Mouse (Mus musculus): ENCODE results near the gene Tef. TPM values are rescaled to one million over a fixed set of nuclear protein-coding genes. Genes with fewer than 3 reads are reported as not detected.

The Tef gene
- total RNA-seq, 2 experiments from 2014 or later: 51.7 to 74.0 TPM

DNA sequence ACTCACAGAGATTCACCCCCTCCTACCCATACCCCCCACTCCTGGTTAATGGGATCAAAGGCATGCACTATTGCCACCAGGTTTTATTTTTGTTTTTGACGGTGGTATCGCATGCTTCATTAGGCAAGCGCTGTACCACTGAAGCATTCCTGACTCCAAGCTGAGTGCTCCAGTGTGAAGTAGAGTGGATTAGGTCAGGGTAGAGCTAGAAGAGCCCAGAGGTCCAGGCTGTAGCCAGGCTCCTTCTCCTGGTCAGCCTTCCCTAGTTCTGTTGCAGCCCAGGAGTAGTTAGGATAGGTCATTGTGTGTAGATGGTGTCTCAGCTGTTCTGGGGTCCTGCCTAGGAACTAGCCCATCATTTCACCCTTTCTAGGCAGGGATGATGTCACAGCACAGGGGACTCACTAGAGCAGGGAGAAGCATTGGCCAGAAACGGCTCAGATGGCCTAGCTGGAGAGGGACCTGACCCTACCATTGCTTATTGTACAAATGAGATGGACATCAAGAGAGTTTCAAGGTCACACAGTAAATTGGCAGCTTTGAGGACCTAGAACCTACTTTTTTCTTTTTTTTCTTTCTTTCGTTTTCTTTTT lies 42.9 kb downstream of the Tef start:
- intact Hi-C loops (cut with DNase I): no loop called here
- no peak for DNase-seq

GRCm38 (mm10) chr15:81845724-81846123 lies 43.5 kb downstream of the Tef start:
- DNase-seq: peak; percentile 74 to 78
- intact Hi-C loops (cut with DNase I): no loop called here

GRCm38 (mm10) chr15:81846755-81847154 lies 44.5 kb downstream of the Tef start:
- intact Hi-C loops (cut with DNase I): no loop called here
- no peak for DNase-seq

- intact Hi-C loops (cut with DNase I): no loop called here
- DNase-seq: no peak
These were observed 44.9 kb downstream of the Tef start for GRCm38 (mm10) chr15:81847161-81847560.

GRCm38 (mm10) chr15:81847861-81848260 lies 45.6 kb downstream of the Tef start:
- DNase-seq: no peak
- intact Hi-C loops (cut with DNase I): no loop called here

DNA sequence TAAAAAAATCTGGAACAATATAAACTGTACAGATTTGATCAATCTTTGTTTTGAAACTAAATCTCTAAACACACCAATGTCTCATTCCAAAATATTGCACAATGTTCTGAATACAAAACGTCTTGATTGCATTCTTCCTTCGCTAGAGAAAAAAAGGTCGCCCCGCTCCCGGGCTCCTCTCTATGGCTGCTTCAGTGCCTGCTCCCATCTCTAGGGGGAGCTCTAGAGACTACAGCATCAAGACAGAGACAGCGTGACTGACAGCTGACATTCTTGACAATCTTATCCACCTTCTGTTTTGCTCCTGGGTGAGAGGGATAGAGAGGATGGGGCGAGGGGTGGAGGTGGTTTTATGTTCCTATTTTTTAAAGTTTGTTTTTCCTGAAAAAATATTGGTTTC lies 46.1 kb downstream of the Tef start:
- DNase-seq: peak; percentile 64 to 75

DNA sequence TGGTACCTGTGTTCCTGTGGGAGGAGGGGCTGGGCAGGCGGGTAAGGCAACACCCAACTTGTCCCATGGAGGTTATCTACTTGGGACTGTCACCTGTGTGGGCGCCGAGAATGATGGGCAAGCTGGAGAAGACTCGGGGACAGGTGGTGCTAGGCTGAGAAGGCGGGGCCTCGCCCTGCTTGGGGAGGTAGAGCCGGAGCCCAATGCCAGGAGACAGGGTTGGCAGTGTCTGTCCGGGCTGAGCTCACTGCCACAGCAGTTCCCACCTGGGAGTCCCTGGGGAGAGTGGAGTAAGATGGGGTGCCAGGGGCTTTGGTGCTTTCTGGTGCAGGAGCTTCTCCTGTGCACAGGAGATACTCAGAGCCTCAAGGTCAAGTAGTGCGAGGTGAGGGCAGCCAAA lies 46.9 kb downstream of the Tef start:
- DNase-seq: no peak

More for the DNA sequence above, 46.1 kb downstream of the Tef start:
- intact Hi-C loops (cut with DNase I): no loop called here

DNA sequence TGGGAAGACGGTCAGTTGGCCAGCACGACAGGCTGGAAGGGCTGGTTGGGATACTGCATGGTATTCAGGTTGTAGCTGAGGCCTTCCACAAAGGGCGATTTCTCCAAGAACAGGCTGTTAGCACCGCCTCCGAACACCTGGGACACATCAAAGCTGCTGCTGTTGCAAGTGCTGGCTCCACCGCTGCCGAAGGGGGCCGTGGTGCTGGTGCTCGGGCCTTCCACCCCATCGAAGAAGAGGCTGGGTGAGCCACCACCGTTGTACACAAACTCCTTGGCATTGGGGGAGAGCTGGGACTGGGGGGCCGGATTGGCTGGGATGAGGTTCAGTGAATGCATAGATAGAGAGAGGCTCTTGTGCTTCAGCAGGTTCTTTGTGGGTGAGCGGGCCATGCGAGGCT lies 48.5 kb downstream of the Tef start:
- intact Hi-C loops (cut with DNase I): no loop called here

More for the DNA sequence above, 46.9 kb downstream of the Tef start:
- intact Hi-C loops (cut with DNase I): no loop called here

GRCm38 (mm10) chr15:81851375-81851774 lies 49.2 kb downstream of the Tef start:
- intact Hi-C loops (cut with DNase I): no loop called here
- no peak for DNase-seq

More for the DNA sequence above, 48.5 kb downstream of the Tef start:
- no peak for DNase-seq

DNA sequence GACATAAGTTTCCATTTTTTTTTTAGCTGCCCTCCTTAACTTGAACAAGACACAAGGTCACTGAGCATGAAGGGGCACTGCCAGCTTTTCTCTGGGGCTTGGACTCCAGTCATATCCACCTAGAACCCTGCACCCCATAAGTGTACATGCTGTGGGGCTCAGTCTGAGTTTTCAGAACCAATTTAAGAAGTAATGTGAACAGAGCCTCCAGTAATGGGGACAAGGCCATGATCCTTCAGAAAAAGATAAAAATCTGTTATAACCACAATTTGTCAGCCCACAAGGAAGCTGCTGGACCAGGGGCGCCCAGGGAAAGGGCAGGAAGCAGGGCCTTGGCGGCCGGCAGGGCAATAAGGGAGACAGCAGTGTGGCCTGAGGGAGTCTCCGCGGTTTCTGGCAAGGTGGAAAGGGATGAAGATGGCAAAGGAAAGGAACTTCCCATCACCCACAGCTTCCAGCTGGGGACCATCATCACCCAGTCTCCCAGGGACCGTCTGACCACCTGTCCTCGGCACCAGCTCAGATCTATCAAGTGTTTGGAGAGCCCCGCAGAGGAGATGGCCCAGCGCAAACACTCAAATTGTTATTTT lies 50.3 kb downstream of the Tef start:
- intact Hi-C loops (cut with DNase I): no loop called here

DNA sequence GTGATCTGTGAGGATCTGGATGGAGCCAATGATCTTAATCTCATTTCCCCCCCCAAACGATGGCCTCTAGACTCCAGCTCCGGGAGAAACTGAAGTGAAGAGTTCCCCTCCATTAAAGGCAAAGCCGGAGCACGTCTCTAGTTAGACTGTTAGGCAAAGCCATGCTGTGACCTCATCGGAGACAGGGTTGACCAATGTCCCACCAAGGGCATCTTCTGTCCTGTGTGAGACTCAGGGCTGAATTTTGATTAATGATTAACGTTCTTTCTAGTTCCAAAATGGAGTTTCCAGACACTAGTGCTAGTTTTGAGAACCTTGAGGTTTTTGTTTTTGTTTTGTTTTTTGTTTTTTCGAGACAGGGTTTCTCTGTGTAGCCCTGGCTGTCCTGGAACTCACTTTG lies 50.9 kb downstream of the Tef start:
- DNase-seq: no peak
- intact Hi-C loops (cut with DNase I): no loop called here

More for the DNA sequence above, 50.3 kb downstream of the Tef start:
- no peak for DNase-seq

DNA sequence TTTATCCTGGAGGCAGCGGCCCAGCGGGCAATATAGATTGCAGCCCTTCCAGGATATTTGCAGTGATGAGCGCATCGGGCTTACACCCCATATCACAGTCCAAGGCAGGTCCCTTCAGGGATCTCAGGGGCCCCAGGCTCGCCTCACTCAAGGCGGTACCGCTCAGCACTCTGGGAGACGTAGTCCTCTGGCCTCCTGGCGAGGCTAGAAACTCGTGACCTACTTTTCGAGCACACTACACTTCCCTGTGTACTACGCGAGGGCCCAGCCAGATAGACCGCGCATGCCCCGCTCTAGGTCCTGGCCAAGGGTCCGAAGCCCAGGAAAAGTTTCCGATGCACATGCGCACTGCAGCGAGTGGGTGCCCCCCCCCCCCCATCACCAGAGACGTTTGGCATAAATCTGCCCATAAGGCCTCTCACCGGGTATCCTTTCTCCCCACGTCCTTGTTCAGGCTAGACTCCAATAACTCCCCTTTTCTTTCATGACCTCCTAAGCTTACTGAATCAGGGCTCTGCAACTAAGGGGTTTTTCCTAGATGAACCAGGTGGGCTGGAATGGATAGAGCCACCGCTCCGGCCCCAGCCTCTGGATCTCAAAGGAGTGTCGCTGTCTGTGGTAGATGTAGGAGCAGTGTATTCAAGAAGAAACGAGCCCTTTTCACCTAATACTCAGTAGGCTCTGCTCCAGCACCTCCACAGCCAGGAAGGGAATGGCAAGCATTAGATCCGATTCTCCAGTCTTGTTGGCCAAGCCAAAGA lies 54.0 kb downstream of the Tef start:
- peak; percentile 90 to 92 for DNase-seq
- intact Hi-C loops (cut with DNase I): no loop called here

GRCm38 (mm10) chr15:81856938-81857723 lies 54.9 kb downstream of the Tef start:
- intact Hi-C loops (cut with DNase I): loop anchor here (1.0 kb wide), 1 partner anchor 18 kb away; no protein-coding TSS in a partner anchor
- DNase-seq: peak; percentile 46 to 56

DNA sequence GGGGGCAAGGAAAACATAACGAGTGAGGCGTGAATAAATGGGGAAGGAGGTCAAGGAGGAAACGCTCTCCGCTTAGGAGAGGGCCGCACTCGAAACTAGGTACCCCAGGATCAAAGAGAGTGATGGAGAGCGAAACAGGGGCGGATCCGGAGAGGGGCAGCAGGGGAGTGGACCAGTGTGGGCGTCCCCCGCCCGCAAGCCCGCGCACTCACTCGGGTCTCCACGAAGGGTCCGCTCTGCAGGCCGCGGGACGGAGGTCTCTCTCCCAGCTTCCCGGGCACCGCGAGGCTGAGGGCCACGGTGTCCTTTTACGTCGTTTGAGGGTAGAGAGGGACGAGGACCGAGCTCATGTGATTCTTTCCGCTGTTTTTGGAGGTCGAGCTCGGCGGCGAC lies 55.5 kb downstream of the Tef start:
- intact Hi-C loops (cut with DNase I): loop anchor here (1.0 kb wide), 1 partner anchor 18 kb away; no protein-coding TSS in a partner anchor
- no peak for DNase-seq

DNA sequence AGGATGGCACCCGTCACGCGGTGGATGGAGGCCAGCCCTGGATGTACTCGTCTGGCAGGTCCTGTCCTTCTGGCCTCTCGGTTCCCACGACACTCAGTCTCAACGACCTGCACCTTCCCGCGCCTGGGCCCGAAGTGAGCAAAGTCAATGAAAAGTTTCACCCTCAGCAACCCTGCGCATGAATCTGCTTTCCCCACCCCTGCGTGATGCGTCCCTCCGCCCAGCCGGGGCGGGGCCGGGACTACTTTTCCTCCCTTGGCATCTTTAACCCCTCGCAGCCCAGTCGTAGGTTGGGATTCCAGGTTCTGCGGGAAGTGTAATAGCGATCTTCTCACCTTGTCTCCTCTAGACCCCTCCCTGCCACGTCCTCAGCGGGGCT lies 55.9 kb downstream of the Tef start:
- intact Hi-C loops (cut with DNase I): no loop called here
- peak; percentile 96 to 97 for DNase-seq

- intact Hi-C loops (cut with DNase I): no loop called here
- DNase-seq: peak; percentile 78 to 79
These were observed 56.5 kb downstream of the Tef start, which contains the start of gene Tob2 for GRCm38 (mm10) chr15:81858517-81859329. TSS of gene Tob2 (minus strand) at chr15:81858796.

DNA sequence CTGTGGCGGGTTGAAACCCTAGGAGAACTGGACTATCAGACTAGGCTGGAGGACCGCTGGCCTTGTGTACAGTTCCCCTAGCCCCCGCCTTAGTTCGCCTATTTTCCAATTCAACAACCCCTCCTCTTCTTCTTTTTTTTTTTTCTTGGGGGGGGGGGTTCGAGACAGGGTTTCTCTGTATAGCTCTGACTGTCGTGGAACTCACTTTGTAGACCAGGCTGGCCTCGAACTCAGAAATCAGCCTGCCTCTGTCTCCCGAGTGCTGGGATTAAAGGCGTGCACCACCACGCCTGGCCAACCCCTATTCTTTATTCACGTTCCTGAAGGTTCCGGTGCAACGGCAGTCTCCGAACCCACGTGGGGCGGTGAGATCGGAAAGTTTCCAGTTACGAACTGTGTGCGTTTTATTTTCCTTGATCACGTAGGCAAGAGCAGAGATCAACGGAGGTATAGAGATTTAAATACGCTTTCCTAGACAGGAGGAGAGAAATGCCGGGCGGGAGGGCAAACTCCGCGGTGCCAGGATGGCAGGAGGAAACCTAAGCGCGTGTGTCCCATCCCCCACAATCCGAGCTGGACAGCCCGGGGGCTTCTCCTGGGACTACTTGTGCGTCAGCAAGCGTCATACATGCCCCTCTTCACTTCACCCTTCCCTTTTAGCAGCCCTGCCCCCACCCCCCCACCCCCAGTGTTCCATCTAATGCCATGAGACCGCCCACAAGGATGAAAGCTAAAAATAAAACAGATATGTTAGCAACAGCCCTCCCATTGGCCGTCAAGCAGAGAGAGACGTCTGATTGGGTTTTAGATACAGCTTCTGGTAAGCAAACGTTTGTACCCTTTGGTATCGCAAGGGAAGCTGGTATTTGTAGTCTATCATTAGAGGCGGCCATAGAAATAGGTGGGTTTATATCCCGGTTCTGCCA lies 57.4 kb downstream of the Tef start:
- intact Hi-C loops (cut with DNase I): no loop called here
- DNase-seq: peak; percentile 94

GRCm38 (mm10) chr15:81860471-81861135 lies 58.4 kb downstream of the Tef start:
- peak; percentile 47 to 56 for DNase-seq

More at GRCm38 (mm10) chr15:81860471-81861135, 58.4 kb downstream of the Tef start:
- intact Hi-C loops (cut with DNase I): loop anchor here (1.0 kb wide), 1 partner anchor 11 kb away; the partner anchor contains the start of gene Phf5a
